Mouse (Mus musculus) lung, embryonic 15.5 days (tissue): ENCODE data around the gene Ldhb. TPM values are rescaled to one million over a fixed set of nuclear protein-coding genes. Genes with fewer than 3 reads are reported as not detected.

Experiments used
- ATAC-seq: fragments of 200-750 bp; cut with Nextera tagmentation; 2 replicates; pipeline ENCODE4 v1.8.0; 2017; ENCODE audit warnings: moderate number of reproducible peaks, borderline replicate concordance; ENCODE audit not compliant: low FRiP score, low TSS enrichment; ENCODE audit errors: extremely low read depth
- H3K27ac ChIP-seq: fragments of 300-500 bp; sonication (generic); 2 replicates; pipeline ENCODE4 v1.5.1; 2015; ENCODE audit warnings: moderate library complexity, mild to moderate bottlenecking, inconsistent platforms
- H3K27me3 ChIP-seq: fragments of 300-500 bp; sonication (generic); 2 replicates; pipeline ENCODE4 v1.6.1; 2015; ENCODE audit warnings: inconsistent platforms
- H3K36me3 ChIP-seq: fragments of 300-500 bp; sonication (generic); 2 replicates; pipeline ENCODE4 v1.6.1; 2015; ENCODE audit warnings: inconsistent platforms
- H3K4me1 ChIP-seq: fragments of 300-500 bp; sonication (generic); 2 replicates; pipeline ENCODE4 v1.6.1; 2015; ENCODE audit warnings: inconsistent platforms
- H3K4me2 ChIP-seq: fragments of 300-500 bp; sonication (generic); 2 replicates; pipeline ENCODE4 v1.6.1; 2015; ENCODE audit warnings: inconsistent platforms, mild to moderate bottlenecking, moderate library complexity
- H3K4me3 ChIP-seq: fragments of 300-500 bp; sonication (generic); 2 replicates; pipeline ENCODE4 v1.5.1; 2015; ENCODE audit warnings: mild to moderate bottlenecking, inconsistent platforms
- H3K9ac ChIP-seq: fragments of 300-500 bp; sonication (generic); 2 replicates; pipeline ENCODE4 v1.6.1; 2015; ENCODE audit warnings: inconsistent platforms
- H3K9me3 ChIP-seq: fragments of 300-500 bp; sonication (generic); 2 replicates; pipeline ENCODE4 v1.6.1; 2016; ENCODE audit warnings: inconsistent platforms
- WGBS: fragments of 180-500 bp; shearing (Covaris S2); methylation state at CpG from one replicate; pipeline ENCODE4 v1.1.7; 2015; 5-methylcytosine and 5-hydroxymethylcytosine counted together
- polyA plus RNA-seq: library from polyadenylated mRNA; unstranded; fragments of >200 nt; fragmentation: Nextera tagmentation; extraction: Ambion mirVana; gene quantifications from 2 replicates; pipeline ENCODE4 v1.2.1, GENCODE M21; 2015

Gene Ldhb
- polyA plus RNA-seq, 1 experiment from 2014 or later, result 254 TPM

DNA sequence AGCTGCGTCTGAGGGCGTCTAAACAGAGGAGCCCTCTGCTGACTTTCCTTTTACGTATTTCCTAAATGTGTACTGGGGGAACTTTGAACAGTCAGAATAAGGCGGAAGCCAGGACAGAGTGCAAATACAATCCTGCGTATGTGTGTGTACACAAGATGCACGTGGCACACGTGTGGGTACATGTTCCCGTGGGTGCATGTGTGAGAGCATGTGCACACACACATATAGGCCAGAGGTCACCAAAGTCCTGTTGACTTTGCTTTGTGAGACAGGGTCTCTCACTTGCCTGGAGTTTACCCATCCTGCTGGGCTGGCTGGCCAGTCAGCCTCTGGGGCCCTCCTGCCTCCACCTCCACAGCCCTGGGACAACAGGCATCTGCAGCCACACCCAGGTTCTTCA lies 36.6 kb downstream of the Ldhb start:
- Histone ChIP-seq H3K27me3 (no peaks in the 10 kb centered on the region), H3K27ac (no peak overlapping the region), H3K4me2 (no peak overlapping the region), H3K4me3 (no peak overlapping the region), H3K9ac (no peak overlapping the region), H3K36me3 (no peaks in the 10 kb centered on the region), H3K4me1 (no peaks in the 10 kb centered on the region), H3K9me3 (no peaks in the 10 kb centered on the region)
- ATAC-seq, result no peak
- WGBS, result 56% methylated on average over 8 of the region's 8 CpGs

DNA sequence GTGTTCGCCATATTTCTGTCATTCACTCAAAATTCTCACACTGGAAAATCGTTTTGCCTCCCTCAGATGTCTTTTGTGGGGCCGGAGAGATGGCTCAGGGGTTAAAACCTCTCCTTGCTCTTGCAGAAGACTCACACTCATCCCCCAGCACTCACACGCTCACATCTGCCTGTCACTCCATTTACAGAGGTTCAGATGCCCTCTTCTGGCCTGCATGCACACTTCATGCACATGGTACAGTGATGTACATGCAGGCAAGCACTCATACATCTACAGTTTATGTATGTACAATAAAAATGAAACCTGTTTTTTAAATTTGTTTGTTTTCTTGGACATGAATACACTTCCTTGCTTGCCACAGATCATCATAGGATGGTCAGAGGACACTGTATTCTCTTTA lies 38.2 kb downstream of the Ldhb start:
- H3K4me3 ChIP-seq, result no peak overlapping the region
- H3K9me3 ChIP-seq, result no peaks in the 10 kb centered on the region
- H3K27me3 ChIP-seq, result no peaks in the 10 kb centered on the region
- H3K36me3 ChIP-seq, result no peaks in the 10 kb centered on the region
- WGBS, result 38% methylated on average over 4 of the region's 4 CpGs
- no peak overlapping the region for H3K4me2 ChIP-seq
- no peaks in the 10 kb centered on the region for H3K4me1 ChIP-seq
- no peak for ATAC-seq
- no peak overlapping the region for H3K9ac ChIP-seq
- H3K27ac ChIP-seq, result no peak overlapping the region

DNA sequence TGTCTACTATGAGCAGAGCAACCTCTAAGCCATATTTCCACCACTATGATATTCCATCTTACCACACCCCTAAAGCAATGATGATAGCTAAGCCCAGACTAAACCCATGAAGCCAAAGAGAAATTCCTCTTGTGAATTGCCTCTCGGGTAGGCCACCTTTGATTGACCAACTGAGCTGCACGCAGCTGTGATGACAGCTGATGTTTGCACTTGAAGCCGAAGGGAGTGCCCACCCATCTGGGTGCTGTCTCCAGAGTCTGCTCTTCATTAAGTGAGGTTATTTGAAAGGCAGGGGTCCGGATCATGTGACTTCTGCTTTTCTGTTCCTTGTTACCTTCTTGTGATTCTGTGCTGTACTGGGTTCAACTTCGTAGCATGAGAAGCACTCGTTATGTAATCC lies 45.6 kb downstream of the Ldhb start:
- H3K4me3 ChIP-seq, result no peak overlapping the region
- no peaks in the 10 kb centered on the region for H3K36me3 ChIP-seq
- WGBS, result 75% methylated on average over 6 of the region's 6 CpGs
- H3K9ac ChIP-seq, result no peak overlapping the region
- no peaks in the 10 kb centered on the region for H3K27me3 ChIP-seq
- no peak overlapping the region for H3K4me2 ChIP-seq
- H3K9me3 ChIP-seq, result no peaks in the 10 kb centered on the region
- no peak for ATAC-seq
- no peak overlapping the region for H3K27ac ChIP-seq
- no peaks in the 10 kb centered on the region for H3K4me1 ChIP-seq

DNA sequence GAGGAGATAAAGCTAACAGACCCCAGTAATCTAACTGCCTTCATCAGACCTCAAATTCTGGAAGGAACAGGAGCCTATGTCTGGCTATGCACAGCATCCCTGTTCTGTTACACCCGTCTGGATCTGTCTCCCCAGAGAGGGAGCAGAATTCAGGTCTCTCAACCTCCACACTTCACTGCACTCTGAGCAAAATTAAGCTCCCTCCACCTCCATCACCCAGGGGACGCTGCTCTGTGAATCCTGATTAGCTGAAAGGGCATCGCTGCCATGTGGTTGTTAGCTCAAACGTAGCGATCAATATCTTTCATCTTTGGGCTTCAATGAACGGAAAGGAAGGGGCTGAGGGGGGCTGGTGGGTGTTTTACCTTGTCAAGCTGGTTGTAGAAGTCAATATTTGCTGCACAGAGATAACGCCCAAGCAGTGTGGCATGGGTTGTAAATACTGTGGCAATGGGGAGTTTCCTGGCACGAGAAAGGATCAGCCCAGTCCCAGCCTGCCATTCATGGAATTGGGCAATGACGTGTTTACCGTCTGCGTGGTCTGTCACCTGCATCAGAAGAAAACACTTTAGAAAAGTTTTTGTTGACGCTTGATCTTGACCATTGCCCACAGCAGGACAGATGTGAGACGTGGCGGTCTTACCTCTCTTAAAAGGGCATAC lies 48.6 kb downstream of the Ldhb start:
- no peaks in the 10 kb centered on the region for H3K4me1 ChIP-seq
- no peak overlapping the region for H3K4me2 ChIP-seq
- H3K9ac ChIP-seq, result no peak overlapping the region
- no peak for ATAC-seq
- H3K27ac ChIP-seq, result no peak overlapping the region
- 48% methylated on average over 14 of the region's 14 CpGs for WGBS
- no peaks in the 10 kb centered on the region for H3K36me3 ChIP-seq
- H3K4me3 ChIP-seq, result no peak overlapping the region
- H3K9me3 ChIP-seq, result no peaks in the 10 kb centered on the region
- no peaks in the 10 kb centered on the region for H3K27me3 ChIP-seq

DNA sequence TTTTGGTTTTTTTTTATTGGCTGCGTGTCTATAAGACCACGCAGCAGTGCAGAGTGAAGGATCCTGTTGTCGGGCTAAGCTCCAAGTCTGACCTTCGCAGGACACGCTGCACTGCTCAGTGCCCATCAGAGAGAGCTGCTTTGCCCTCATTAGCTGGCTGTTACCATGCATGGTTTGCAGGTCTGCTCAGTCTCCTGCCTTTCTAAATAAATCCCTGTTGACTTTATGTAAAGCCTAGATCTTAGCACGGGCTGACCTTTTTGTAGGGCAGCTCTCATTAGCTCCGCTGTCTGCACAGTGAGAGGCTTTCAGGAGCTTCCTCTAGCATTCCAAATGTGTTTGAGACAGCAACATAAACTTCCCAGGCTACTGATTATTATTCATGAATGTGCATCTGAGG lies 49.7 kb downstream of the Ldhb start:
- Histone ChIP-seq H3K4me3 (no peak overlapping the region), H3K9ac (no peak overlapping the region), H3K9me3 (no peaks in the 10 kb centered on the region), H3K4me2 (no peak overlapping the region), H3K27me3 (no peaks in the 10 kb centered on the region), H3K27ac (no peak overlapping the region), H3K36me3 (no peaks in the 10 kb centered on the region), H3K4me1 (no peaks in the 10 kb centered on the region)
- no peak for ATAC-seq
- WGBS, result 55% methylated on average over 7 of the region's 7 CpGs

DNA sequence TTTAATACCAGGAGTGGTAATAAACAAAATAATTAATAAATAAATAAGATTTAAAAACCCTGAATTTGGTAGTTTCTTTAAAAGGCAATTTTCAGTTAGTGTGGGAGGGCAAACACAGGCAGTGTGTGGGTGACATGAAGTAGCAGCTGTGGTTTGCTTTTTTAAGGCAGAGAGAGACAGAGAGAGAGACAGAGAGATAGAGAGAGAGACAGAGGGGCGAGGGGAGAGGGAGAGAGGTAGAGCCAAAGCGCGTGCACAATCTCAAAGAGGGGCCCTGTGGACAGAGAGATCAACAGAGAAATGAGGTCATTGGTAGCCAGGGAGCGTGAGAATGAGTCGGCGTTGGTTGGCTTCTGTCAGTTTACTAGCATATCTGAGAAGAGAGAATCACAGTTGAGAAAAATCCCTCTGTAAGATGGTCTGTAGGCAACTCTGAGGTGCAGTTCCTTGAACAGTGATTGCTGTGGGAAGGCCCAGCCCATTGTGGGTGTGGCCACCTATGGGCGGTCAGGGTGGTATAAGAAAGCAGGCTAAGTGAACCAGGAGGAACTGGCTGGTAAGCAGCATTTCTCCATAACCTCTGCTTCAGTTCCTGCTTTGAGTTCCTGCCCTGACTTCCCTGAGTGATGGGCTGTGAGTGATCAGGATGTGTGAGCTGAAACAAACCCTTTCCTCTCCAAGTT lies 52.3 kb downstream of the Ldhb start:
- H3K4me3 ChIP-seq, result no peak overlapping the region
- no peak overlapping the region for H3K27ac ChIP-seq
- H3K9ac ChIP-seq, result no peak overlapping the region
- H3K9me3 ChIP-seq, result no peaks in the 10 kb centered on the region
- H3K4me2 ChIP-seq, result no peak overlapping the region
- H3K36me3 ChIP-seq, result no peaks in the 10 kb centered on the region
- peak; percentile 69; the same call in 1 of the 2 replicates for ATAC-seq
- H3K4me1 ChIP-seq, result no peaks in the 10 kb centered on the region
- WGBS, result 60% methylated on average over 7 of the region's 7 CpGs
- no peaks in the 10 kb centered on the region for H3K27me3 ChIP-seq

DNA sequence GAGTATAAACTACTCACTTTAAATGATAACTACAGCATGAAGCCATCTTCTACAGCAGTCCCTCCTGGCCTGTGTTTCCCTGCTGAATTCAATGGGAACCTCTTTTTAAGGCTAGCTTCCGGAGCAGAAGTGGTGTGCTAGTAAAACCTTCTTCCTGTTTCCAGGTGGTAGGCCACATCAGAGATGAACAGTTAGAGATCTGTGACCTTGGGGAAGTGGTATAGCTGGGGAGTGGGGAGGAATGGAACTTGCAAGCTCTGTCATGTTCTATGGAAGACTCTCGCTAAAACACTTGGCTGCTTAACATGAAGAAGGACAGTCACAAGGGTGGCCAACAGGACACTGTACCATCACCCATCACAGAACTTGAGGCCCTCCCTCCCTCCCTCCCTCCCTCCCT lies 54.4 kb downstream of the Ldhb start:
- Histone ChIP-seq H3K9ac (no peak overlapping the region), H3K27me3 (no peaks in the 10 kb centered on the region), H3K4me3 (no peak overlapping the region), H3K9me3 (no peaks in the 10 kb centered on the region), H3K36me3 (no peaks in the 10 kb centered on the region), H3K27ac (no peak overlapping the region), H3K4me2 (no peak overlapping the region), H3K4me1 (no peaks in the 10 kb centered on the region)
- 82% methylated on average over 2 of the region's 2 CpGs for WGBS
- no peak for ATAC-seq

DNA sequence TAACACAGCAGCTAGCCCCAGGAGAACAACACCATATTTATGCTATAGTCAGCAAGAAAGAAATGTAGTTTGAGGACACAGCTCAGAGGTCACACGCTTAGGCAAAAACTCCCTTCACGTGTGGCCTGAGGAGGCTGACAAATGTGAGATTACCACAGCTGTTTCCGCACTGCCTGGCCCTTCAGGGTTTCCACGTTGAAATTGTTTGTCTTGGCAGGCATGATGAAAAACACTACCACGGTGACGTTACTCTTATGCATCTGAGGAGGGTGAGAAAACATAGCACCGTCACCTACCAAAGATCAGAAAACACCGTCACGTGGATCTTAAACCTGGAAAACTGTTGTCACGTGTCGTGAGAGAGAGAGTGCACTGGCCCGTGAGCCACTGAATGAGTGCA lies 56.4 kb downstream of the Ldhb start:
- Histone ChIP-seq H3K9ac (no peak overlapping the region), H3K4me3 (no peak overlapping the region), H3K36me3 (no peaks in the 10 kb centered on the region), H3K27ac (no peak overlapping the region), H3K27me3 (no peaks in the 10 kb centered on the region), H3K4me1 (no peaks in the 10 kb centered on the region), H3K9me3 (no peaks in the 10 kb centered on the region), H3K4me2 (no peak overlapping the region)
- WGBS, result 58% methylated on average over 12 of the region's 12 CpGs
- no peak for ATAC-seq

Other genes starting within 250 kb of the Ldhb start
- 0.30 TPM in 1 of 2 replicates, not detected in the other for gene Iapp, start 209.5 kb downstream of the Ldhb start, polyA plus RNA-seq
- 0.13 and 0.17 TPM in 2 replicates for gene Slco1a5, start 185.0 kb downstream of the Ldhb start, polyA plus RNA-seq
- 15.4 and 15.7 TPM in 2 replicates for gene Pyroxd1, start 162.3 kb downstream of the Ldhb start, polyA plus RNA-seq
- gene Recql, start 120.9 kb downstream of the Ldhb start, polyA plus RNA-seq, result 27.1 and 27.4 TPM in 2 replicates
- 90.7 and 94.1 TPM in 2 replicates for gene Golt1b, start 120.7 kb downstream of the Ldhb start, polyA plus RNA-seq
- gene Spx, start 94.5 kb downstream of the Ldhb start, polyA plus RNA-seq, result 0.61 and 0.91 TPM in 2 replicates
- gene Gys2, start 34.8 kb downstream of the Ldhb start, polyA plus RNA-seq, result 0.10 and 0.36 TPM in 2 replicates
- 18.3 and 19.7 TPM in 2 replicates for gene Kcnj8, start 63.7 kb upstream of the Ldhb start, polyA plus RNA-seq
- gene Abcc9, start 194.4 kb upstream of the Ldhb start, polyA plus RNA-seq, result 4.8 and 5.3 TPM in 2 replicates
- 68.3 and 68.9 TPM in 2 replicates for gene Cmas, start 248.7 kb upstream of the Ldhb start, polyA plus RNA-seq